Mouse (Mus musculus): Measurements from ENCODE around the gene Cox8b.

Cox8b gene

DNA sequence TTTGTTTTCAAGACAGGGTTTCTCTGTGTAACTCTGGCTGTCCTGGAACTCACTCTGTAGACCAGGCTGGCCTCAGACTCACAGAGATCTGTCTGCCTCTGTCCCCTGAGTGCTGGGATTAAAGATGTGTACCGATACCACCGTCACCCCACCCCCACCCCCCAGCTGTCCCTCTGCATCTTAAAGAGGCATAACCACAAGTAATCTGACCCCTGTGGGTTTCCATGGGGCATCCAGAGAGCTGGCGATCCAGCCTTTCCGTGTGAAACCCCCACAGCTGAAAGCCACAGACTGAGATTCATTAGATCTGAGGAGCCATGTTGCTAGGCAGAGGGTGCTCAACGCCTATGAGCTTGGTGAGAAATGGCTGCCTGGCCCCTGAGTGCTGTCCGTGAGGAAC is 40.2 kb downstream of the Cox8b start:
- no peak for DNase-seq

DNA sequence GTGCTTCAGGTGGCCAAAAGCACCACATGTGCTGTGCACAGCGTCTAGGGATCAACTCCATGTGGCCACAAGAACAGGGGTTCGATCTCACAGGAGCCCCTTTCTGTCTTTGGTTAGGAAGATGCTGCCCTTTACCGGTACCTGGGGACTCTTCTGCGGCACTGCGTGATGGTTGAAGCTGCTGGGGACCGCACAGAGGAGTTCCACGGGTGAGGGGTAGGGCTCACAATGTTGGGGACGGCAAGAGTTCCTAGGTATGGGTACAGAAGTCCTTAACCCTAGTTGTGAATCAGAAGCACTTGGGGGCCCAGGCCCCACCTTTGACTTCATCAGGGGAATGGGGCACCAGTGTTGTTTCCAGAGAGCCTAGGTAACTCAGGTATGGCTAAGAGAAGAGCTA is 41.5 kb downstream of the Cox8b start:
- no peak for DNase-seq

DNA sequence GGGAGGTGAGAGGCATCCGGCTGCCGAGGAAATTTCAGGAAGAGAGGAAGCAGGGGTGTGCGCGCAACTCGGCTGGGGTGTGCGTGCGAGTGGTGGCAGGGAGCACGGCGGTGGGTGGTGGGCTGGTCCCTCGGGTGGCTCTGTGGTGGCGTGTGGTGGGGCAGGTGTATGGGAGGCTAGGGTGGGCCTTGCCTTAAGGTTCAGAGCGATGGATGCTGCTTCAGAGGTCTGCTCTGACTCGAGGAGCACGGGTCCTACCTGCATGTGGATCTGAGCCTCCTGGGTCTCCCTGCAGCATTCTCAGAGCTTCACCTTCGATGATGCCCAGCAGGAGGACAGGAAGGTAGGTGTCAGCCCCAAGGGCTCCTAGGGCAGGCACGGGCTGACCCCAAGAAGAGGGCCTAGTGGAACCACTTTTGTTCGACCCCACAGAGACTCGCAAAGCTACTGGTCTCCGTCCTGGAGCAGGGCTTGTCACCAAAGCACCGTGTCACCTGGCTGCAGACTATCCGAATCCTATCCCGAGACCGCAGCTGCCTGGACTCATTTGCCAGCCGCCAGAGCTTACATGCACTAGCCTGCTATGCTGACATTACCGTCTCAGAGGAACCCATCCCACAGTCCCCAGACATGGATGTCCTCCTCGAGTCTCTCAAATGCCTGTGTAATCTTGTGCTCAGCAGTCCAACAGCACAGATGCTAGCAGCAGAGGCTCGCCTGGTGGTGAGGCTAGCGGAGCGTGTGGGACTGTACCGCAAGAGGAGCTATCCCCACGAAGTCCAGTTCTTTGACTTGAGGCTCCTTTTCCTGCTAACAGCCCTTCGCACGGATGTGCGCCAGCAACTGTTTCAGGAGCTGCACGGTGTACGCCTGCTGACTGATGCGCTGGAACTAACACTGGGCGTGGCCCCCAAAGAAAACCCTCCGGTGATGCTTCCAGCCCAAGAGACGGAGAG is 42.4 kb downstream of the Cox8b start, which contains the start of gene Bet1l:
Gene Bet1l (minus strand): TSS at position 28 of the 956 bp plus-strand sequence.
- no peak for DNase-seq

DNA sequence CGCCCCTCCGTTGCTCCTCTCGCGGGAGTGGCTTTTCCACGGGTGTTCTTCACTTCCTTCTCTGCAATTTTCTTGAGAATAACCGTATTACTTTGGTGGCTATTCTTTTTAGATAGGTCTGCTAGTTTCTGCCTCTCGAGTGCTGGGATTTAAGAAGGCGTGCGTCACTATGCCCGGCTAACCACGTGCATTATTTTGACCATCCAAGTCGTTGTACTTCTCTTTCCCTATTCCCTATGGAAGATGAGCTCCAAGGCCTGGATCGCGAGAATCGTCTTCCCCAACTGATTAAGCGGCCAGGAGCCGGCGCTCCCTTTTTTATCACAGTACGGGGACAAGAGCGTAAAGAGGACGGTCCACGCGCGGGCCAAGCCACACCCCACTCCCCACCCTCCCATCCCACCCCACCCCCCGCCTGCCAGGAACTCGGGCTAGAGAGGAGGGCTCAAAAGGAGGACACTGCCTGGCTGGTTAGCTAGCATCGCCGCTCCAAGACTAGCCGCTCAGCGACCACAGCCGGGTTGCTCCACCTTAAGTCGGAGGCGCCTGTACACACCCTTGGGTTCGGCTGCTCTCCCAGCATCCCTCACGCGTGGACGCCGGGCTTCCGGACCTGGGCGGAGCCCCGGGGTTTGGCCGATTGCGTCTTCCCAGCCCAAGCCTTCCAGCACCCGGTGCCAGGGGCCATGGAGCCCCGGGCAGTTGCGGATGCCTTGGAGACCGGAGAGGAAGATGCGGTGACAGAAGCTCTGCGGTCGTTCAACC is 43.3 kb downstream of the Cox8b start, which contains the start of gene Ric8a:
Gene Ric8a (plus strand): TSS at position 173 of the 765 bp plus-strand sequence.
- peak; percentile 79 to 85 for DNase-seq

DNA sequence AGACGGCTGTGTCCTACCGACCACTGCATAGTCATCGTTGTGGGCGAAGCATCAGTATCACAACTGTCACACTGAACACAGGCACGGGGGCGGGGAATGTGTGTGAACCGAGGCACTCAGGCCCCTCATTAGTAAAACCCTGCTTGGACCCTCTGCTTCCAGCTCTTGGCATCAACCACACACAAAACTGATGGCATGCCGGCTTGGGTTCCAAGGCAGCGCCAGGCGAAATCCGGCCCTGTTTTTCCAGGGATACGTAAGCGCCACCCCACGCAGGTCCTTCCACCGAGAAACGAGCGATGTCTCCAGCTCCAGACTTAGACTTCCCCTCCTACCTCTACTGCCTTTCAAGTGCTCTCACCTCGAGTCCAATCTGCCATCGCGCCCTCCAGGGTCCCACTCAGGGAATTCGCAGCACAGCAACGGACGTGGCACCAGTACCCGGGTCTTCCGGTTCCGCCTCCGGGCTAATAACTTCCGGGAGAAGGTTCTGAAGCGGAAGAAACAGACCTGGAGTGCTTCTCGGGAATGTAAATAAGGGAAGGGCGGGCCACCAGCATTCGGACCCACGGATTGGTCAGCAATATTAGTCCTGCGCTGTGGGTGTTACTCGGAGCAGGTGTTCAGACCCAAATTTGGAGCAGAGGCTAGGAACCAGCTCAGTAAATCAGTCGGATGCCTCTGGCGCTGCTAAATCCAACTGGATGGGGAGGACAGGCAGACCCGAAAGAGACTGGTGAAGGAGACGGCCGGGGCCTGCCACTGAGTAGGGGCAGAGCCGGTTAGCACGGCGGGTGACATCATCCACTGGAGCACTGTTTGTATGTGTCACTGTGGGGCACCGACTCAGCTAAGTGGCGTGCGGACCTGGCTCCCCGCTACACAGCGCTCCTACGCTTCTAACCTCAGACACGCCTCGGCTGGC is 44.1 kb downstream of the Cox8b start, which contains the start of gene Gm45785:
Gene Gm45785 (minus strand): TSS at position 472 of the 925 bp plus-strand sequence.
- DNase-seq: peak; percentile 66 to 67

DNA sequence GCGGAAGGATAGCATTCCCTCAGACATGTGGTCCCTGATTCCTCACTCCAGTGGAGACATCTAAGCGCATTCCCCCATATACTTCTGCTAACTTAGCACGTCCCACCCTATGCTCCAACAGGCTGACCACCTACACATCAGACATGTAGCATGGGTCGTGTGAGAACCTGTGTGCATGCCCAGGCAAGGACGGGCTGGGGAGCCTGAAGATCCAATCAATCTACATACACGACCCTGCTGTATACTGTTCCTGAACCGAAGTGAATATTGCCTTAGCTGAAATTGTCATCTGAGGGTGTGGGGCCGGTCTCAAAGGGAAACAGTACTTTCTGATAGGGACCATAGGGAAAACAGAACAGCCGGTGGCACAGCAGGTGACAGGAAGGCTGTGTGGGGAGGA is 45.1 kb downstream of the Cox8b start:
- no peak for DNase-seq

DNA sequence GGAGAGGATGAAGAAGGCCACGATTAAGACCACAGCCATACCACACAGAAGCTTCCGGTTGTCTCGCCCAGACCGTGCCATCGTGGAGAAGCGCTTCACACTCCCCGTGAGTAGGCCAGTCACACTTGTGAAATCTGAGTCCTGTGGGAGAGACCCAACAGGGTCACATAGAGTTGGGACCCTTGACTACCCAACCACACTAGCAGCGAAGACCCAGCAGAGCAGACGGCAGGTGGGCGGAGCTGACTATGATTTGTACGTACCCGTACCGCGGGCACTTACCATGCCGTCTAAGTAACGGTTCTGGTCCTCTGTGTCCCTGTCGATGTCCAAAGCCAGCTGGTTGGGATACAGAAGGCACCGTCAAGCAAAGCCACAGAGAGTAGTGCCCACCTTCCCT is 45.8 kb downstream of the Cox8b start:
- DNase-seq: no peak

DNA sequence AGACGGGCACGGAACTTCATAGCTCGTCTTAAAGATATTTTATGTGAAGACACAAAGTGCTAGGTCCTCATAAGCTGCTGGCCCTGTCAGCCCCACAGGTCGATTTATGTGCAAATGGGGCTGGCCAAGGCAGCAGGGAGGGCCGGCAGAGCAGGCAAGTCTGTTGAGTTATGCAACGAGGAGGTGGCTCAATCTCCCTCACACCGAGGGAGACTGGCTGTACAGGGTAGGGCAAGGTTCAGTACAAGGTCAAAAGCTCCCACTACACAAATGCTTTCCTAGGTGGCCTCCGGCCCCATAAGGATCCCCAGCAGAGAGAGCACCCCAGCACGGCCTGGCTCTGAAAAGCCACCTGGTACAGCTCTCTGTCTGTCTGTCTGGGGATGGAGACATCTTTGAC is 46.9 kb downstream of the Cox8b start:
- DNase-seq: no peak

DNA sequence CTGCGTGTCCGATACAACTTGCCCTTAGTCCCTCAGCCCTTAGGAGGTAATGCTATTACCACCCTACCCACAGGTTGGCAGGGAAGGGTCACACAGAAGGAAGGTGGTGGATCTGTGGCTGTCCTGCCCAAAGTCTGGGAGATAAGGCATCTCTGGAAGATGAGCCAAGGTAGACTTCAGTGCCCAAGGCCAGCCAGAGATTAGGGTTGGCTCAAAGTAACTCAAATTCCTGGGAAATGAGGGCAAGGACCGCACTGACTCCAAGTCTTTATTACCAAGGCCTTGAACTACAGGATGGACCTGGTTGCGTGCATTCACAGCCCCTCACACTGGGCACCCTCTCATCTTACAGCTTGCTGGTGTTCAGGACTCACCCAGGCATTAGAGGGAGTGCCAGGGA is 48.3 kb downstream of the Cox8b start:
- DNase-seq: no peak

All from spleen, adult 18-20 months (tissue).